Mouse (Mus musculus): ENCODE measurements around the gene Asah2. TPM values are rescaled to one million over a fixed set of nuclear protein-coding genes. Genes with fewer than 3 reads are reported as not detected.
A peak's percentile ranks its signal among the peaks of the same experiment; 100 is the strongest.

Gene Asah2
- polyA plus RNA-seq, 1 experiment = 2.0 TPM

GRCm38 (mm10) chr19:32120798-32121197 is 12.8 kb upstream of the Asah2 start:
- H3K36me3 ChIP-seq (ENCODE audit: control insufficient read depth, insufficient read depth, low read length) = peaks cover 22% of the 10 kb centered on the region
- H3K4me3 ChIP-seq (ENCODE audit: extremely low read depth, insufficient read depth, insufficient read length) = no peak overlapping the region
- no peak for DNase-seq (ENCODE audit: low read depth in 1 of 2, low spot score in 2 of 2)
- H3K27me3 ChIP-seq (ENCODE audit: control insufficient read depth, insufficient read depth, low read length) = no peaks in the 10 kb centered on the region
- 89% methylated on average over 1 of the region's 1 CpGs for WGBS
- H3K27ac ChIP-seq (ENCODE audit: insufficient read depth, low read length) = no peak overlapping the region
- no peak for TF ChIP-seq CTCF (IDR thresholded peaks at IDR 0.05; ENCODE audit: extremely low read depth, insufficient read depth, insufficient read length, insufficient replicate concordance)
- no peak for TF ChIP-seq POLR2A (IDR thresholded peaks at IDR 0.05; ENCODE audit: low read depth, low read length)
- no peaks in the 10 kb centered on the region for H3K4me1 ChIP-seq (ENCODE audit: control insufficient read depth, insufficient read depth, insufficient read length)

- 92% methylated on average over 2 of the region's 2 CpGs for WGBS
- Histone ChIP-seq H3K27me3 (ENCODE audit: control insufficient read depth, insufficient read depth, low read length) (no peaks in the 10 kb centered on the region), H3K4me1 (ENCODE audit: control insufficient read depth, insufficient read depth, insufficient read length) (no peaks in the 10 kb centered on the region), H3K4me3 (ENCODE audit: extremely low read depth, insufficient read depth, insufficient read length) (no peak overlapping the region), H3K27ac (ENCODE audit: insufficient read depth, low read length) (no peak overlapping the region), H3K36me3 (ENCODE audit: control insufficient read depth, insufficient read depth, low read length) (peaks cover 17% of the 10 kb centered on the region)
- DNase-seq (ENCODE audit: low read depth in 1 of 2, low spot score in 2 of 2) = no peak
- TF ChIP-seq CTCF (IDR thresholded peaks at IDR 0.05; ENCODE audit: extremely low read depth, insufficient read depth, insufficient read length, insufficient replicate concordance) = no peak
- TF ChIP-seq POLR2A (IDR thresholded peaks at IDR 0.05; ENCODE audit: low read depth, low read length) = no peak
Observed at GRCm38 (mm10) chr19:32119666-32120065, 11.7 kb upstream of the Asah2 start.

- DNase-seq (ENCODE audit: low read depth in 1 of 2, low spot score in 2 of 2) = no peak
- no peak for TF ChIP-seq POLR2A (IDR thresholded peaks at IDR 0.05; ENCODE audit: low read depth, low read length)
- TF ChIP-seq CTCF (IDR thresholded peaks at IDR 0.05; ENCODE audit: extremely low read depth, insufficient read depth, insufficient read length, insufficient replicate concordance) = no peak
- Histone ChIP-seq H3K4me3 (ENCODE audit: extremely low read depth, insufficient read depth, insufficient read length) (no peak overlapping the region), H3K36me3 (ENCODE audit: control insufficient read depth, insufficient read depth, low read length) (peaks cover 9% of the 10 kb centered on the region), H3K27ac (ENCODE audit: insufficient read depth, low read length) (no peak overlapping the region), H3K4me1 (ENCODE audit: control insufficient read depth, insufficient read depth, insufficient read length) (no peaks in the 10 kb centered on the region), H3K27me3 (ENCODE audit: control insufficient read depth, insufficient read depth, low read length) (no peaks in the 10 kb centered on the region)
- 87% methylated on average over 3 of the region's 3 CpGs for WGBS
Observed at GRCm38 (mm10) chr19:32118496-32118895, 10.5 kb upstream of the Asah2 start.

GRCm38 (mm10) chr19:32117484-32118018 is 9.5 kb upstream of the Asah2 start:
- WGBS = 90% methylated on average over 6 of the region's 6 CpGs

GRCm38 (mm10) chr19:32111866-32112790 is 4.1 kb upstream of the Asah2 start:
- H3K27me3 ChIP-seq (ENCODE audit: control insufficient read depth, insufficient read depth, low read length) = no peaks in the 10 kb centered on the region
- H3K4me3 ChIP-seq (ENCODE audit: extremely low read depth, insufficient read depth, insufficient read length) = no peak overlapping the region
- H3K4me1 ChIP-seq (ENCODE audit: control insufficient read depth, insufficient read depth, insufficient read length) = peaks cover 8% of the 10 kb centered on the region; the same call in 1 of the 2 replicates
- H3K36me3 ChIP-seq (ENCODE audit: control insufficient read depth, insufficient read depth, low read length) = no peaks in the 10 kb centered on the region
- TF ChIP-seq CTCF (IDR thresholded peaks at IDR 0.05; ENCODE audit: extremely low read depth, insufficient read depth, insufficient read length, insufficient replicate concordance) = no peak
- TF ChIP-seq POLR2A (IDR thresholded peaks at IDR 0.05; ENCODE audit: low read depth, low read length) = no peak
- WGBS = 10% methylated on average over 8 of the region's 8 CpGs
- H3K27ac ChIP-seq (ENCODE audit: insufficient read depth, low read length) = peak overlapping the region; percentile 44; the same call in 1 of the 2 replicates
- DNase-seq (ENCODE audit: low read depth in 1 of 2, low spot score in 2 of 2) = no peak

More at GRCm38 (mm10) chr19:32117484-32118018, 9.5 kb upstream of the Asah2 start:
- H3K4me1 ChIP-seq (ENCODE audit: control insufficient read depth, insufficient read depth, insufficient read length) = peaks cover 2% of the 10 kb centered on the region; the same call in 1 of the 2 replicates
- H3K4me3 ChIP-seq (ENCODE audit: extremely low read depth, insufficient read depth, insufficient read length) = no peak overlapping the region
- TF ChIP-seq POLR2A (IDR thresholded peaks at IDR 0.05; ENCODE audit: low read depth, low read length) (no peak), CTCF (IDR thresholded peaks at IDR 0.05; ENCODE audit: extremely low read depth, insufficient read depth, insufficient read length, insufficient replicate concordance) (no peak)
- no peak overlapping the region for H3K27ac ChIP-seq (ENCODE audit: insufficient read depth, low read length)
- peaks cover 9% of the 10 kb centered on the region for H3K36me3 ChIP-seq (ENCODE audit: control insufficient read depth, insufficient read depth, low read length)
- DNase-seq (ENCODE audit: low read depth in 1 of 2, low spot score in 2 of 2) = no peak
- no peaks in the 10 kb centered on the region for H3K27me3 ChIP-seq (ENCODE audit: control insufficient read depth, insufficient read depth, low read length)

GRCm38 (mm10) chr19:32106750-32107149 is 1.3 kb downstream of the Asah2 start:
- Histone ChIP-seq H3K27me3 (ENCODE audit: control insufficient read depth, insufficient read depth, low read length) (no peaks in the 10 kb centered on the region), H3K36me3 (ENCODE audit: control insufficient read depth, insufficient read depth, low read length) (no peaks in the 10 kb centered on the region), H3K4me3 (ENCODE audit: extremely low read depth, insufficient read depth, insufficient read length) (no peak overlapping the region), H3K4me1 (ENCODE audit: control insufficient read depth, insufficient read depth, insufficient read length) (peaks cover 2% of the 10 kb centered on the region; the same call in 1 of the 2 replicates), H3K27ac (ENCODE audit: insufficient read depth, low read length) (no peak overlapping the region)
- no peak for TF ChIP-seq CTCF (IDR thresholded peaks at IDR 0.05; ENCODE audit: extremely low read depth, insufficient read depth, insufficient read length, insufficient replicate concordance)
- TF ChIP-seq POLR2A (IDR thresholded peaks at IDR 0.05; ENCODE audit: low read depth, low read length) = no peak
- WGBS = 92% methylated on average over 2 of the region's 2 CpGs
- DNase-seq (ENCODE audit: low read depth in 1 of 2, low spot score in 2 of 2) = no peak

Measured in spleen, adult 2 months (tissue).